Mouse (Mus musculus): Measurements from ENCODE around the gene Trp73.

DNA sequence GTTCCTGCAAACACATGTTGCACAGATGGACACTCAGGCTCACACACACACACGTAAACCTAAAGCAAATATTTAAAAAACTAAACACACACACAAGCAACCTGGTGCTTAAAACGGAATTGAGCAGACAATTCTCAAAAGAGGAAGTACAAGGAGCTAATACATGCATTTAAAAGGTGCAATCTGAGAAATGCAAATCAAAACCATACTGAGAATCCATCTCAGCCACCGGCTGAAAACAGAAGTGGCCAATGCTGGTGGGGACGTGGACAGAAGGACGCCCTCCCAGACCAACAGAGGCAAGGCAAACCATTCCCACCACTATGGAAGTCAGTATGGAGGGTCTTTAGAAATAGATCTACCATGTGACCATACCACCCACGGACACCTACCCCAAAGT, 16.5 kb downstream of the Trp73 start:
- TF ChIP-seq CTCF (IDR thresholded peaks at IDR 0.05; ENCODE audit: low read depth) = no peak; the same call in 1 of the 2 replicates
- TF ChIP-seq EP300 (optimal IDR thresholded peaks at IDR 0.05) = no peak
